Mouse (Mus musculus): ENCODE results near the gene Olfr348. TPM values are rescaled to one million over a fixed set of nuclear protein-coding genes. Genes with fewer than 3 reads are reported as not detected.

The Olfr348 gene
- not detected for polyA plus RNA-seq (2014; fragmentation: Illumina TruSeq; extraction: RNeasy Lipid Tissue Mini Kit (QIAGEN cat#74804); ENCODE audit: low read depth, low replicate concordance)

DNA sequence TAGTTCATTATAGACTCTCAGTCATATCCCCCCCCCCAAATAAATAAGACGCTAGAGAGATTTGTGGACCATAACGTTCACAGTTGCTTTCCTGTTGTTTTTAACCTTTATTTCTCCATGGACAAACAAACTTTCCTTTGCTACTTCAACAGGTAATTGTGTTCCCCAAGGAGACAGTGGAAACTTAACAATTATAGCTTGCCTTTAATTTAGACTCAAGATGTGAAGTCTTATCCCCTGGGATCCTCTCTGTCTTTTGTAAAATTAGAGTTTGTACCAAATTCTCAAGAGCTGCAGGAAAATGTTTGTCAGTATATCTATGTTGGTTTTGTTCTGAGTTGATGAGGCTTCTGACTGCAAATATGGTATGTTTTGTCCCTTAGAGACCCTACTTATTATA lies at the start of gene Olfr348:
Gene Olfr348 (plus strand): TSS at position 301 of the 400 bp plus-strand sequence.

DNA sequence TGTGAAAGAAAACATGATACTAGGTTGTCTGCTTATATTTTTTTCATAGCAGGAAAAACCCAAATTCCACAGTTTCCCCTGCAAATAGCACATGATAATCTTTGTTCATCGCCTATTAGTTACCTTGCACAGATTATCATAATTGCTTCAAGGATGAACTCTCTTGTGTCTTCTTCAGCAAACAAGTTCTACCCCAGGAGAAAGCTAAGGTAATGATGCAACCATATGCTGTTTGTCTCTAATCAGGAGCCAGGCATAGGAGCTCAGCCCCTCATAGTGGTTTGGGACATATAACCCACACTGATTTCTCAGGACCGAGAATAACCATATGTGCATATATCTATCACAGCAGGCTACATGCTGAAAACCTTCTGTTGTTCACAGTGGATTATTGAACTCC lies 6.2 kb downstream of the Olfr348 start, which contains the start of gene Olfr50:
Gene Olfr50 (plus strand): TSS at position 301 of the 400 bp plus-strand sequence.

DNA sequence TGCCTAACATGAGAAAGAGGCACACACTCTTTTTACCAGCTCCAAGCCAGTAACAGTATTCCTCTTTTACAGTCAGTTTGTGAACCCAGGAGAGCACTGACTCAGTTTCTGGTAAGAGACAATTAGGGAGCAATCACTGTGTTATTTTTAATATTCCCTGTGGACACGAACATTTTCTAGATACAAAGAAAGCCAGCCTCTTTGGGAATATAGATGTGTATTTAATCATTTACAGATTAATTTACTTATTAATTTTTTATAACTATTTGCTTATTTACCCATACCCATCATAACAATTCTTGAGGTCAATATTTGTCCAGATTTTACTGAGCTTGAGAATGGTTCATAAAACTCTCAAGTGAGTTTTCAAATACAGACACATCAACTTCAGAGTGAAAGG lies 32.9 kb downstream of the Olfr348 start, which contains the start of gene Olfr3:
Gene Olfr3 (minus strand): TSS at position 101 of the 400 bp plus-strand sequence.

Other genes starting within 250 kb of the Olfr348 start
- not detected for gene Olfr344, start 217.6 kb upstream of the Olfr348 start, polyA plus RNA-seq (2014; fragmentation: Illumina TruSeq; extraction: RNeasy Lipid Tissue Mini Kit (QIAGEN cat#74804); ENCODE audit: low read depth, low replicate concordance)
- gene Olfr345, start 144.2 kb upstream of the Olfr348 start, polyA plus RNA-seq (2014; fragmentation: Illumina TruSeq; extraction: RNeasy Lipid Tissue Mini Kit (QIAGEN cat#74804); ENCODE audit: low read depth, low replicate concordance) = not detected
- gene Olfr346, start 98.5 kb upstream of the Olfr348 start, polyA plus RNA-seq (2014; fragmentation: Illumina TruSeq; extraction: RNeasy Lipid Tissue Mini Kit (QIAGEN cat#74804); ENCODE audit: low read depth, low replicate concordance) = not detected
- not detected for gene Olfr347, start 52.4 kb upstream of the Olfr348 start, polyA plus RNA-seq (2014; fragmentation: Illumina TruSeq; extraction: RNeasy Lipid Tissue Mini Kit (QIAGEN cat#74804); ENCODE audit: low read depth, low replicate concordance)
- gene Olfr50, start 6.3 kb downstream of the Olfr348 start, polyA plus RNA-seq (2014; fragmentation: Illumina TruSeq; extraction: RNeasy Lipid Tissue Mini Kit (QIAGEN cat#74804); ENCODE audit: low read depth, low replicate concordance) = not detected
- not detected for gene Olfr3, start 32.8 kb downstream of the Olfr348 start, polyA plus RNA-seq (2014; fragmentation: Illumina TruSeq; extraction: RNeasy Lipid Tissue Mini Kit (QIAGEN cat#74804); ENCODE audit: low read depth, low replicate concordance)
- not detected for gene Olfr350, start 62.0 kb downstream of the Olfr348 start, polyA plus RNA-seq (2014; fragmentation: Illumina TruSeq; extraction: RNeasy Lipid Tissue Mini Kit (QIAGEN cat#74804); ENCODE audit: low read depth, low replicate concordance)
- not detected for gene Olfr351, start 78.4 kb downstream of the Olfr348 start, polyA plus RNA-seq (2014; fragmentation: Illumina TruSeq; extraction: RNeasy Lipid Tissue Mini Kit (QIAGEN cat#74804); ENCODE audit: low read depth, low replicate concordance)
- not detected for gene Olfr352, start 84.2 kb downstream of the Olfr348 start, polyA plus RNA-seq (2014; fragmentation: Illumina TruSeq; extraction: RNeasy Lipid Tissue Mini Kit (QIAGEN cat#74804); ENCODE audit: low read depth, low replicate concordance)
- gene Olfr353, start 108.7 kb downstream of the Olfr348 start, polyA plus RNA-seq (2014; fragmentation: Illumina TruSeq; extraction: RNeasy Lipid Tissue Mini Kit (QIAGEN cat#74804); ENCODE audit: low read depth, low replicate concordance) = not detected
- gene Olfr354, start 121.4 kb downstream of the Olfr348 start, polyA plus RNA-seq (2014; fragmentation: Illumina TruSeq; extraction: RNeasy Lipid Tissue Mini Kit (QIAGEN cat#74804); ENCODE audit: low read depth, low replicate concordance) = not detected
- not detected for gene Olfr355, start 144.6 kb downstream of the Olfr348 start, polyA plus RNA-seq (2014; fragmentation: Illumina TruSeq; extraction: RNeasy Lipid Tissue Mini Kit (QIAGEN cat#74804); ENCODE audit: low read depth, low replicate concordance)
- gene Olfr356, start 152.8 kb downstream of the Olfr348 start, polyA plus RNA-seq (2014; fragmentation: Illumina TruSeq; extraction: RNeasy Lipid Tissue Mini Kit (QIAGEN cat#74804); ENCODE audit: low read depth, low replicate concordance) = not detected
- gene Olfr357, start 209.6 kb downstream of the Olfr348 start, polyA plus RNA-seq (2014; fragmentation: Illumina TruSeq; extraction: RNeasy Lipid Tissue Mini Kit (QIAGEN cat#74804); ENCODE audit: low read depth, low replicate concordance) = not detected
- gene Olfr358, start 225.1 kb downstream of the Olfr348 start, polyA plus RNA-seq (2014; fragmentation: Illumina TruSeq; extraction: RNeasy Lipid Tissue Mini Kit (QIAGEN cat#74804); ENCODE audit: low read depth, low replicate concordance) = not detected